8 mouse cellular contexts compared by ENCODE assay signal in the genomic region with DNA sequence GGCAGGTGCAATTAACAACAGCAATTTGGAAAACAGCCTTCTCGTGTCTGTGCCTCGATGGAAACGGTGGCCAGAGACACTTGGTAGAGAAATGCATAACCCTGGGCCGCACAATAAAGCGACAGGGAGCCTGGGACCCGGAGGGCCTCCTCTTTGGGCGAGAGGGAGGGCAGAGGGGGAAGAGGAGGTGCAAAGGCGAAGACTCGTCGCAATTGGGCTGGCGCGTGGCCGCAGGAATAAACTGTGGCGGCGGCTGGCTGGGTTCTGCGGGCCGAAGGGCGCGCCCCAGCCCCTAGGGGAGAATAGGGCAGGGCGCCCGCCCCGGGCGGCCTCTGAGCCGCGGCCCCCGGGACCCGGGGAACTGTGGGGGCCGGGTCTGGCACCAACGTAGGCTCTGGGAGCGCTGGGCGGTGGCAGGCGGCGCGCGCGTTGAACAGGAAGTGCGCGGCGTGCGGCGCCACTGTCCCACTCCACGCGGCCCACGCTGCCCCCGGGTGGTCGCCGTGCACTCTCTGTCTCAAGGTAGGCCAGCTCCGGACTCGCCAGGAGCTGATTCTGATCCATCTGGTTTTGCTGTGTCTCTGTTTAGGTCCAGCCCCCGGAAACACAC. TPM values are rescaled to one million over a fixed set of nuclear protein-coding genes. Genes with fewer than 3 reads are reported as not detected.
DNase-seq lines count a peak whose midpoint lies in the region; ATAC-seq and TF ChIP-seq lines count a peak whose summit lies in the region.

A gene (minus strand): TSS at position 127 of the 610 bp plus-strand sequence.

- WGBS in forebrain, embryonic 15.5 days = under 1% methylated on average over 50 of the region's 50 CpGs
- WGBS in lung, postnatal 0 days = 0% methylated on average over 39 of the region's 50 CpGs

- ATAC-seq in forebrain, embryonic 15.5 days (replicated peaks) = peak; percentile 57
- ATAC-seq in hematopoietic stem cell, adult 5-6 weeks (replicated peaks in 1 of 2; ENCODE audit: insufficient read depth in 1 of 2, low FRiP score in 2 of 2, low TSS enrichment in 1 of 2, low read depth in 1 of 2, poor library complexity in 2 of 2, severe bottlenecking in 2 of 2) = peak; percentile 56
- ATAC-seq in lung, postnatal 0 days = peak; percentile 69

- DNase-seq in brain, adult 2 months (ENCODE audit: low read depth, low spot score) = peak; percentile 50
- no peak for DNase-seq in layer of hippocampus, adult 8-10 months (ENCODE audit: low spot score in 2 of 2)
- DNase-seq in lung, postnatal 0 days (ENCODE audit: low spot score) = peak; percentile 69
- DNase-seq in ovary, adult 18-20 months (ENCODE audit: low spot score) = peak; percentile 63
- peak; percentile 65 to 66 for DNase-seq in thymus, postnatal 36 days

- H3K9ac ChIP-seq in forebrain, embryonic 15.5 days (replicated peaks) = peak within 1 kb of the TSS; percentile 31
- H3K9ac ChIP-seq in lung, postnatal 0 days (replicated peaks; ENCODE audit: low read depth) = peak within 1 kb of the TSS; percentile 23

- H3K9me3 ChIP-seq in E14TG2a.4 (ENCODE audit: low read length) = no peaks in the 10 kb centered on the region
- H3K9me3 ChIP-seq in forebrain, embryonic 15.5 days = no peaks in the 10 kb centered on the region
- no peaks in the 10 kb centered on the region for H3K9me3 ChIP-seq in lung, postnatal 0 days (ENCODE audit: low read length)

- TF ChIP-seq CTCF in E14TG2a.4 (conservative IDR thresholded peaks at IDR 0.05; ENCODE audit: low read length) = no peak
- TF ChIP-seq CTCF in lung, postnatal 0 days (IDR thresholded peaks at IDR 0.05) = no peak

- H3K4me2 ChIP-seq in forebrain, embryonic 15.5 days (replicated peaks) = peak within 1 kb of the TSS; percentile 98
- peak within 1 kb of the TSS; percentile 72 for H3K4me2 ChIP-seq in lung, postnatal 0 days (replicated peaks; ENCODE audit: low read depth, low read length)

- no peak for TF ChIP-seq EP300 in lung, postnatal 0 days (IDR thresholded peaks at IDR 0.05)

- peaks cover 84% of the 10 kb centered on the region for H3K27me3 ChIP-seq in E14TG2a.4 (ENCODE audit: insufficient read depth, low read length)
- H3K27me3 ChIP-seq in forebrain, embryonic 15.5 days = peaks cover 38% of the 10 kb centered on the region
- H3K27me3 ChIP-seq in lung, postnatal 0 days (replicated peaks; ENCODE audit: insufficient read depth, low read length) = no peaks in the 10 kb centered on the region

- H3K4me1 ChIP-seq in E14TG2a.4 (replicated peaks; ENCODE audit: low read depth, low read length) = peaks cover 22% of the 10 kb centered on the region
- peaks cover 21% of the 10 kb centered on the region for H3K4me1 ChIP-seq in forebrain, embryonic 15.5 days
- no peaks in the 10 kb centered on the region; the same call in 1 of the 2 replicates for H3K4me1 ChIP-seq in lung, postnatal 0 days (ENCODE audit: insufficient read depth, low read depth, low read length)

- no peaks in the 10 kb centered on the region for H3K36me3 ChIP-seq in E14TG2a.4 (ENCODE audit: insufficient read depth, low read length)
- no peaks in the 10 kb centered on the region for H3K36me3 ChIP-seq in forebrain, embryonic 15.5 days
- no peaks in the 10 kb centered on the region for H3K36me3 ChIP-seq in lung, postnatal 0 days (ENCODE audit: insufficient read depth, low read length)

- H3K27ac ChIP-seq in forebrain, embryonic 15.5 days (replicated peaks) = no peak within 1 kb of the TSS
- peak within 1 kb of the TSS; percentile 89 for H3K27ac ChIP-seq in lung, postnatal 0 days (ENCODE audit: low read length)

- H3K4me3 ChIP-seq in E14TG2a.4 (replicated peaks; ENCODE audit: low read length) = peak within 1 kb of the TSS; percentile 80
- peak within 1 kb of the TSS; percentile 62 for H3K4me3 ChIP-seq in forebrain, embryonic 15.5 days
- peak within 1 kb of the TSS; percentile 50 for H3K4me3 ChIP-seq in lung, postnatal 0 days (ENCODE audit: low read depth, low read length)

RNA-seq across cellular contexts. Expression of the gene that starts here (rescaled TPM):
- 90.1 and 93.3 TPM in 2 replicates for polyA plus RNA-seq in forebrain, embryonic 15.5 days (2015; fragmentation: Nextera tagmentation; extraction: Ambion mirVana)
- 75.0 and 99.7 TPM in 2 replicates for total RNA-seq in hematopoietic stem cell, adult 5-6 weeks (2017)
- total RNA-seq in layer of hippocampus, adult 8-10 months (2022) = 100 to 1,000 TPM; 143 to 198 (median 175) TPM
- 16.2 and 17.0 TPM in 2 replicates for polyA plus RNA-seq in lung, postnatal 0 days (2015; fragmentation: Nextera tagmentation; extraction: Ambion mirVana)

Comparison
In these comparisons a context has a peak if more than half of its experiments do, and no peak if none do; other contexts are left out.
1. DNase-seq: peak in brain, adult 2 months (single experiment), lung, postnatal 0 days (single experiment), ovary, adult 18-20 months (single experiment) and thymus, postnatal 36 days (2 of 2); none in layer of hippocampus, adult 8-10 months (0 of 2).
2. Peak in every context shown above with its lines, with median percentiles within 50 percentile points of each other: H3K4me3 ChIP-seq and ATAC-seq.